In genomic region chr10:97497646-97498045, GRCm38 (mm10) we compare ENCODE assay signal across 9 mouse cellular contexts. TPM values are rescaled to one million over a fixed set of nuclear protein-coding genes. Genes with fewer than 3 reads are reported as not detected.
"Had no signal": no experiment of that assay in that cellular context is flagged by ENCODE, and none has a peak within 500 bp of the region (broad histone marks: within the 10 kb centered on the region; RNA-seq: fewer than 3 reads in every experiment).

No protein-coding gene starts in this region.

- DNase-seq: lung, embryonic 14.5 days; lung, postnatal 10 days; lung, postnatal 4 days; midbrain, embryonic 14.5 days; right cerebral cortex, postnatal 14 days; thymus, adult 2 months; thymus, postnatal 25 days; thymus, postnatal 4 days had no signal

RNA-seq across cellular contexts. Expression of gene Dcn, which starts 18.2 kb away (rescaled TPM):
- total RNA-seq: megakaryocyte-erythroid progenitor cell, adult 5-6 weeks had no signal
